Mouse (Mus musculus) heart, embryonic 12.5 days (tissue): ENCODE results near the gene Auts2. TPM values are rescaled to one million over a fixed set of nuclear protein-coding genes. Genes with fewer than 3 reads are reported as not detected.

Experiments used
- ATAC-seq: fragments of 200-750 bp; cut with Nextera tagmentation; 2 replicates; pipeline ENCODE4 v1.8.0; 2017; ENCODE audit warnings: moderate TSS enrichment, moderate library complexity; ENCODE audit not compliant: insufficient number of reproducible peaks, low FRiP score
- H3K27ac ChIP-seq: fragments of 300-500 bp; sonication (generic); 2 replicates; pipeline ENCODE4 v1.5.1; 2016; ENCODE audit warnings: mild to moderate bottlenecking, moderate library complexity; ENCODE audit not compliant: poor library complexity, severe bottlenecking
- H3K27me3 ChIP-seq: fragments of 300-500 bp; sonication (generic); replicated peaks from 2 replicates; pipeline ENCODE4 v1.6.1; 2016; ENCODE audit warnings: mild to moderate bottlenecking, moderate library complexity
- H3K36me3 ChIP-seq: fragments of 300-500 bp; sonication (generic); 2 replicates; pipeline ENCODE4 v1.6.1; 2016; ENCODE audit warnings: mild to moderate bottlenecking, moderate library complexity
- H3K4me1 ChIP-seq: fragments of 300-500 bp; sonication (generic); replicated peaks from 2 replicates; pipeline ENCODE4 v1.6.1; 2016; ENCODE audit warnings: mild to moderate bottlenecking
- H3K4me2 ChIP-seq: fragments of 300-500 bp; sonication (generic); 2 replicates; pipeline ENCODE4 v1.6.1; 2016; ENCODE audit warnings: mild to moderate bottlenecking, moderate library complexity
- H3K4me3 ChIP-seq: fragments of 300-500 bp; sonication (generic); 2 replicates; pipeline ENCODE4 v1.5.1; 2016; ENCODE audit warnings: mild to moderate bottlenecking
- H3K9ac ChIP-seq: fragments of 300-500 bp; sonication (generic); 2 replicates; pipeline ENCODE4 v1.6.1; 2016; ENCODE audit warnings: mild to moderate bottlenecking, moderate library complexity
- H3K9me3 ChIP-seq: fragments of 300-500 bp; sonication (generic); replicated peaks from 2 replicates; pipeline ENCODE4 v1.6.1; 2016; ENCODE audit warnings: mild to moderate bottlenecking, moderate library complexity
- WGBS: fragments of 180-500 bp; shearing (Covaris S2); methylation state at CpG from one replicate; pipeline ENCODE4 v1.1.7; 2016; 5-methylcytosine and 5-hydroxymethylcytosine counted together
- polyA plus RNA-seq: library from polyadenylated mRNA; unstranded; fragments of >200 nt; fragmentation: Nextera tagmentation; extraction: Ambion mirVana; gene quantifications from 2 replicates; pipeline ENCODE4 v1.2.1, GENCODE M21; 2016

Auts2 gene
- polyA plus RNA-seq, 1 experiment from 2014 or later, result 25.3 TPM

DNA sequence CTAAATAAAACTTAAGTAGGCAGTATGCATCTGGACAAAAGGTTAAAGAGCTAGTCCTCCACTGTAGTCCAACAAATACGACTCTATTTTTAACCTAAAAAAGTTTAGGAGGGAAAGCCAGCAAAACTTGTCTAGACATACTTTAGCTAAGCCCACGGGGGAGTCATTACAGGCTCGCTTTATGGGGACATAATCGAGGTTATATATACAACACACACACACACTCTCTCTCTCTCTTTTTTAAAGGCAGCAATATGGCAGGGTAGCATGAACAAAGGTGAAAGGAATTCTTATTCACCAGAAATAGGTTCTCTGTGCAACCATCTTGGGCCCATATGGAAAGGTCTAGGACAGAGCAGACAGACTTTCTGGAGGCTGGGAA, 911.2 kb downstream of the Auts2 start:
- peaks cover 34% of the 10 kb centered on the region for H3K4me1 ChIP-seq
- H3K9me3 ChIP-seq, result no peaks in the 10 kb centered on the region
- no peak overlapping the region for H3K4me2 ChIP-seq
- H3K4me3 ChIP-seq, result no peak overlapping the region
- H3K36me3 ChIP-seq, result no peaks in the 10 kb centered on the region
- WGBS, result 54% methylated on average over 4 of the region's 4 CpGs
- no peak overlapping the region for H3K9ac ChIP-seq
- no peak overlapping the region for H3K27ac ChIP-seq
- H3K27me3 ChIP-seq, result no peaks in the 10 kb centered on the region
- no peak for ATAC-seq

DNA sequence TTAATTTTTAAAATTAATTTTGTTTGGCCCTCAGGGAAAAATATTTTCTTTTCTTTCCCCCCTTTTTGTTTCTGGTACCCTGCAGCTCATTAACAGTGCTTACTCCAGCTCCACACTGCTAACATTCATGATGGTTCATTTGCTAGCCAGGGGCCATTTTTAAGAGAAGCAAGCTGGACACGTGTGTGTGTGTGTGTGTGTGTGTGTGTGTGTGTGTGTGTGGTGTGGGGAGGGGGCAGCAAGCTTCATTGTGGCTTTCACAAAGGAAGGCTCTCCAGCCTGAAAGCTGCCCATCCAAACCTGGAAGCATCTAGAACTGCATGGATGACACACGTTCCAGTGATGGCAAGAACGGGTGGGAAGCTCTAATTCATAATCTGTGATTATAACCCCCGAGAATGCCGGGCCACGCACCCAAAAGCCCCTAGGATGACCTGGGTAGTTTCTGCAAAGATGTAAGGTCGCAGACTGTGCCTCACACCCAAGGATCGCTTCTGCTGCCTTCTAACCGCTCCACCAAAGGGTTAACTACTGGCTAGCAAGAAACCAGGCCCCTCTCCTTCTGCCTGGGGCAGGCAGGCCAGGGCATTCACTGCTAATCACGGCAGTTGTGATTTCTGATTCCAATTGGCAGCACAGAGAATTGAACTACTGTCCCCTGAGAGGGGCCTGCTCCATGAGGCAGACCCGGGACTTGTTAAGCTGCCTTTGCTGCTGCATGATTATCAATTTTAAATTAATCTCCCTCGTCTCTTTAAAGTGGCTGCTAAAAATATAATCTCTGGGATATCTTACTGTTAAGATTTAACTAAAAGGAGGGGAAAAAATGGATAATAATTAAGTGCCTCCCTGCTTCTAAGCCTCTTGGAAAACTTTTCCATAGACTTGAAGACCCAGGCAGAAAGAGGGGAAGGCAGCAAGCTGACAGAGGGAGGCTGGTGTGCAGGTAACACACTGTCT, 911.8 kb downstream of the Auts2 start:
- no peaks in the 10 kb centered on the region for H3K27me3 ChIP-seq

DNA sequence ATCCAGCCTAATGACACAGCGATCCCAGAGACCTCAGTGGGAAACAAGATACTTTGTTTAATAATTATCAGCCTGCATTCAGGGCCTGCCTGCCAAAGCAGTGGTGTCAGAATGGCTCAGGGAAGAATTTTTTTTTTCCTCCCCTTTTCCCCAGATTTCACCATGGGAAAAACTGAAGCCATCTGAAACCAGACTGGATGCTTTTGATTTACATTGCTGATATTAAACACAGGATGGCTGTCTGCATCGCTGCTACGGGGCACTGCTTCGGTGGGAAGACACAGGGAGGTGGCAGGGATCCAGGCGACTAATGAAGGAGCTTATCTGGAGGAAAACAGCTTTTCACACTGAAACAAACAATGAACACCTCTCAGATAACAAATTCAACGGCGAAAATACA, 912.6 kb downstream of the Auts2 start:
- no peak overlapping the region for H3K4me2 ChIP-seq

More for the DNA sequence above, 911.8 kb downstream of the Auts2 start:
- no peak for ATAC-seq
- no peak overlapping the region for H3K4me3 ChIP-seq
- no peaks in the 10 kb centered on the region for H3K36me3 ChIP-seq
- no peak overlapping the region for H3K4me2 ChIP-seq
- no peak overlapping the region for H3K27ac ChIP-seq
- 38% methylated on average over 12 of the region's 12 CpGs for WGBS
- H3K9me3 ChIP-seq, result no peaks in the 10 kb centered on the region
- H3K9ac ChIP-seq, result peak overlapping the region; percentile 3; the same call in 1 of the 2 replicates
- H3K4me1 ChIP-seq, result peaks cover 27% of the 10 kb centered on the region

DNA sequence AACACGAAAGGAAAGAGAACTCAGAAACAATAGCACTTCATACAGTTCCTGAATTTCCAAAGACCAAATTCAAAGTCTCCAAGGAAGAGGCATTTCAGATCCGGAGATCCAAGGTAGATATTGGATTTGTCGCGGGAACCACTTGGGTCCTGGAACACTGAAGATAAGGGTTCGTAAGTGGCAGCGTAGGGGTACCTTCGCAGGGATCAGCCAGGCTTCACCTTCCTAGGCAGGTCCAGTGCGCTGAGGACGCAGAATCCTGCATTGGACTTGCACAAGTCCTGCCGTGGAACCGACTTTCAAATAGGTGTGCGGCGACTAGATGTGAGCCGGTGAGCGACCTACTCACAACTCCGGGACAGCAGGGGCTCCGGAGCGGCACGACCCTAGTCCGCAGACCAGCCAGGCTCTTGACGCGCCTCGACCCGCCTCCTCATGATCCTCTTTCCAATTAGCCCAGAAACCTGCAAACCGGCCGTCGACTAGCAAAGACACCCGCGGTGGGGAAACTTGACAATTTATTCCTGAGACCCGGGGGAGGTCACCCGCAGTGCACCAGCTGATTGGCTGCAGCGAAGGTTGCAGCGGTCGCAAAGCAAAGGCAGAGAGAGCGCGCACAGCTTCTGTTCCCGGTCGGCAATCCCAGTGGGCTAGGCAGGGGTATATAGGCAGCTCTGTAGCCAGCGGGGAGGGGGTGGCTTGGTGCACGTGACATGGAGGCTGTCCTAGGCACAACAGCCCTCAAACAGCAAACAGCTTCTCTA, 926.8 kb downstream of the Auts2 start:
- Histone ChIP-seq H3K4me2 (peak overlapping the region; percentile 89), H3K27me3 (peaks cover 43% of the 10 kb centered on the region), H3K4me3 (peak overlapping the region; percentile 48), H3K27ac (no peak overlapping the region), H3K9ac (peak overlapping the region; percentile 64), H3K36me3 (no peaks in the 10 kb centered on the region), H3K9me3 (no peaks in the 10 kb centered on the region), H3K4me1 (peaks cover 19% of the 10 kb centered on the region)
- peak; percentile 47 for ATAC-seq
- WGBS, result 1% methylated on average over 40 of the region's 40 CpGs

More for the DNA sequence above, 912.6 kb downstream of the Auts2 start:
- whole genome bisulfite sequencing, result 30% methylated on average over 7 of the region's 7 CpGs
- H3K4me3 ChIP-seq, result no peak overlapping the region
- H3K9me3 ChIP-seq, result no peaks in the 10 kb centered on the region
- H3K36me3 ChIP-seq, result no peaks in the 10 kb centered on the region
- ATAC-seq, result no peak
- H3K9ac ChIP-seq, result no peak overlapping the region
- H3K4me1 ChIP-seq, result peaks cover 22% of the 10 kb centered on the region
- H3K27ac ChIP-seq, result no peak overlapping the region
- H3K27me3 ChIP-seq, result no peaks in the 10 kb centered on the region

DNA sequence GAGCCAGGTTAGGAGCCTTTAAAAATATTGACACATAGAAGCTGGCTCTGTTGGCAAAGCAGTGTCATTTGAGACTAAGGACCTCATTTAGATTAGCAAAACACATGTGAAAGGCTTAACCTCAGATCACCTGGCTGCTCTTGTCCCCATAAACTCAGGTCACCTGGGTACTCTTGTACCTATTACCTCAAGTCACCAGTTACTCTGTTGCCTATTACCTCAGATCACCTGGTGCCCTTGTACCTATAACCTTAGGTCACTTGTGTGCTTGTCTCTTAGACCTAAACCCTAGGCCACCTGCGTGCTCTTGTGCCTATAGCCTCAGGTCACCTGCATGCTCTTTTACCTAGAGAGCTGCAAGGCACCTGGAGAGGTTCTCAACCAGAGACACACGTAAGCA, 928.9 kb downstream of the Auts2 start:
- ATAC-seq, result no peak
- Histone ChIP-seq H3K4me2 (no peak overlapping the region), H3K36me3 (no peaks in the 10 kb centered on the region), H3K9me3 (no peaks in the 10 kb centered on the region), H3K9ac (no peak overlapping the region), H3K4me3 (no peak overlapping the region), H3K27me3 (peaks cover 47% of the 10 kb centered on the region), H3K4me1 (peaks cover 19% of the 10 kb centered on the region), H3K27ac (no peak overlapping the region)
- WGBS, result 79% methylated on average over 2 of the region's 2 CpGs

DNA sequence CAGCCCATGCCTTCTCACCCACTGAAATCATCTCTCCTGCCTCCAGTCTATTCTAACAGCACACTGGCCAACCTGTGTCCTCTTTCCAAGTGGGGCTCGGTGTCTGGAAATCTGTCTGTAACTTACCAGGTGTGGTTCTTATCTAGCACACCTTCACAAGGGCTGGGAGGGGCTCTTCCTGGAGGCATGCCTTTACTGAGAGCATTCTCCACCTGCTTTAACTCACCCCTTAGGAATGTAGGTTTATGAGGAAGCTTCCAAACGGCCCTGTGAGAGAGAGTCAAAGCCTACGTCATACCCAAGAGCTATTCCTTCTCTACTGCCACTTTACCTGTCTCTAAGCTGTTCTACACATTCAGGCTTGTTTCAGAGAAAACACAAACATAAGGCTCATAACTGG, 929.8 kb downstream of the Auts2 start:
- H3K36me3 ChIP-seq, result no peaks in the 10 kb centered on the region
- no peaks in the 10 kb centered on the region for H3K9me3 ChIP-seq
- no peak overlapping the region for H3K4me3 ChIP-seq
- WGBS, result 71% methylated on average over 3 of the region's 3 CpGs
- H3K27me3 ChIP-seq, result peaks cover 41% of the 10 kb centered on the region
- H3K4me1 ChIP-seq, result peaks cover 19% of the 10 kb centered on the region
- H3K4me2 ChIP-seq, result no peak overlapping the region
- H3K9ac ChIP-seq, result no peak overlapping the region
- H3K27ac ChIP-seq, result no peak overlapping the region
- no peak for ATAC-seq

DNA sequence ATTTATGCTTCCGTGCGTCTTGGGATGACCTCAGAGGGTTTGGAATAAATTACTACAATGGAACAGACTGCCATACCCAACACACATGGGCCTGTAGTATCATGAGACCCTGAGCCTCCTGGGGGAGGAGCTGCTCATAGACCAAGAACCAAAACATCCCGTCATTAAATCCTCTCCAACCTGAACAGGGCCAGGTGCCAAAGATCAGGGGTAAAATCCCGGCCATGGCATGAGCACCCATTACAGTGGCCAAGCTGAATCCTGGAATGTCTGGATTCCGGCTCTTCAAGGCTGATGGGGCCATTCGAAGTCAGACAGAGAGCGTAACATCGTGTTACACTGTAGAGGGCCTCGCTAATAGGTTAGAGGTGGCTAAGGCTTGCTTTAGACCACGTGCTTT, 932.4 kb downstream of the Auts2 start:
- Histone ChIP-seq H3K27me3 (peaks cover 19% of the 10 kb centered on the region), H3K36me3 (no peaks in the 10 kb centered on the region), H3K4me2 (no peak overlapping the region), H3K9ac (no peak overlapping the region), H3K9me3 (no peaks in the 10 kb centered on the region), H3K4me3 (no peak overlapping the region), H3K4me1 (0 out of 2 replicates have a peak, but pooled peaks cover 5% of the 10 kb centered on the region), H3K27ac (no peak overlapping the region)
- 81% methylated on average over 10 of the region's 10 CpGs for WGBS
- ATAC-seq, result no peak

DNA sequence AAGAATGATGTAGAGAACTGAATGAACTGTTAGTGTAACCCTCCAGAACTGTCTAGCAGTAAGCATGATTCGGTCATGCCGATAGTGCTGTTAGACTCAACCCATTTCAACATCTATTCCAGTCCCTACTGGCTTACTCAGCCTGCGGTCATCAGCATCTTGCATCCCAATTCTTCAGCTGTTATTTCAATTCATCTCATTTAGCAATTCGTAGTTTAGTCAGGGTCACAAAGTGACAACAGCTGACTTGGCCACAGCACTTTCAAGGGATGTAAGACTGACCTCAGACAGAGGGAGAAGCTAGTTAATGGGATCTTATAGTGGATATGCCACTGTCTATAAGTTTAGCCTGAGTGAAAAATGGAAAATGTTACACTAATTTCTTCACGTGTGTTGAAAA, 936.4 kb downstream of the Auts2 start:
- no peaks in the 10 kb centered on the region for H3K36me3 ChIP-seq
- no peak overlapping the region for H3K27ac ChIP-seq
- no peaks in the 10 kb centered on the region for H3K4me1 ChIP-seq
- H3K9me3 ChIP-seq, result no peaks in the 10 kb centered on the region
- WGBS, result 82% methylated on average over 5 of the region's 5 CpGs
- no peak overlapping the region for H3K4me2 ChIP-seq
- H3K27me3 ChIP-seq, result 0 out of 2 replicates have a peak, but pooled peaks cover 8% of the 10 kb centered on the region
- H3K9ac ChIP-seq, result no peak overlapping the region
- no peak overlapping the region for H3K4me3 ChIP-seq
- no peak for ATAC-seq

DNA sequence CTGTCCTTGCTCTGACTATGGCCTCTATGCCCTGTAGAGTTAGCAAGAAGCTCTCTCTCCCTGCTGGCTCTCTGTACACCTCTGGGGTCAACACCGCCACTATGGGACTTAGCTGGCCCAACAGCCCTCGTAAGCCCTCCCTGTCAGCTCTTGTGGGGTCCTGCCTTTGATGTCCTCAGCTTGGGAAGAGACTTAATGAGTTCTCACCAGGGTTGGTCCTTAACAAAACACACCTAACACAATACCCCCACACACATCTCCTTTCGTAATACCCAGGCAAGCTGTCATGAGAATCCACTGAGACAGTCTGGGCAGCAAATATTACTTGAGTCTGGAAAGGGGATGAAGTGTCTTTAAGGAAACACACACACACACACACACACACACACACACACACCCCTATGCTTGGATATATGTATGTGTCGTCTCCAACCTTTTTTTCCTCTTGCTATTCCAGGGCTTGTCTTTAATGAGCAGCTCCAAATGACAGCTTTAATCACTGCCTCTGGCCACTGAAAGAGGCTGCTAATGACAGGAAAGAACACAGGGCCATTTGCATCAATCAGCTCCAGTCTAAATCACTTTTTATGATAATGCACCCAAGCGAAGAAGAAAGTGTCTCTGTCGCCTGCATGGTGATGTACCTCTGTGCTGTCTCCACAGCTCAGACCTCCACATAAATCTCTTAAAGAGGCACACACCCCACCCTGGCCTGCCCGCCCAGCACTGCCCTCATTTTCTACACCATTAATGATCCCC, 941.0 kb downstream of the Auts2 start:
- Histone ChIP-seq H3K9ac (no peak overlapping the region), H3K9me3 (no peaks in the 10 kb centered on the region), H3K27me3 (0 out of 2 replicates have a peak, but pooled peaks cover 14% of the 10 kb centered on the region), H3K4me1 (peaks cover 9% of the 10 kb centered on the region), H3K4me2 (no peak overlapping the region), H3K36me3 (no peaks in the 10 kb centered on the region), H3K4me3 (no peak overlapping the region), H3K27ac (no peak overlapping the region)
- no peak for ATAC-seq
- WGBS, result 66% methylated on average over 7 of the region's 7 CpGs

DNA sequence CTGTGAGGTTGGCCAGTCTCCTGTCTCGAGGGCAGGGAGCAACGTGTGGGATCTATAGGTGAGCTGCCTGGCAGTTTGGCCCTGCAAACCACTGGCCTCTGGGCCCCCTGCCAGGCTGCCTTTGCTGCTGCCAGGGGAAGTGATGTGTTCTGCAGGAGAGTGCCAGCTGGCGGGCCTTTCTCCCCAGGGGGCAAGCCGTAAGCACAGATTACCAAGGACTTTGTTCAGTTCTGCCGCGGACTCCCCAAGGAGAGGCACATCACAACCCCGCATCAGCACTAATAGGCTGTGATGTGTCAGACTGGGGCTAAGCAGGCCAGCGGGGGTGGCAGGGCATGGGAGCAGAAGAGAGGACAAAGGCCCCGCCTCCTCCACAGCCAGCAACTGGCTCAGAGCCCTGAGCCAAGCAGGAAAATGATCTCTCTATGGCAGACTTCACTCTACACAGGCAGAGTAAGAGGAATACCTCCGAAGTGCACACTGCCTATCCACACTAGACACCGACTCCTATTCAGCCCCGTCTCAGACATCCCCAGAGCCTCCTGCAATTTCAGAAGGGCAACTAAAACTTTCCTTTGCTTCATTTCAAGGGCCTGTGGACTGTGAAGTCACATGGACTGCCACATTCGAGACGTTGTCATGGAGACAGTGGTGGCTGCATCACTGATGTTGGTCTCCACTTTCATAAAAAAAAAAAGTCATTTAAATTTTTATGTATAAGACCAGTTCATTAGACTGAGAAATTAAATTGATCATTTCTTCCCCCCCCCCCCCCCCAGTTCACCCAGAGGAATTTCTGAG, 942.6 kb downstream of the Auts2 start:
- no peak overlapping the region for H3K27ac ChIP-seq
- no peak overlapping the region for H3K4me3 ChIP-seq

More for the DNA sequence above, 942.6 kb downstream of the Auts2 start:
- Histone ChIP-seq H3K4me1 (peaks cover 12% of the 10 kb centered on the region), H3K9ac (0 out of 2 replicates have a peak overlapping the region, but pooled peaks have one; percentile 4), H3K36me3 (no peaks in the 10 kb centered on the region), H3K4me2 (peak overlapping the region; percentile 33; the same call in 1 of the 2 replicates), H3K9me3 (no peaks in the 10 kb centered on the region), H3K27me3 (peaks cover 26% of the 10 kb centered on the region; the same call in 1 of the 2 replicates)
- WGBS, result 21% methylated on average over 14 of the region's 14 CpGs
- peak; percentile 59; the same call in 1 of the 2 replicates for ATAC-seq
